Mouse (Mus musculus) 3134 (cell line): ENCODE results near the gene Nlrp6.
A peak's percentile ranks its signal among the peaks of the same experiment; 100 is the strongest.
"Not testable (repeated sequence)": the region's sequence is repeated elsewhere in the genome, so short reads cannot be mapped to it uniquely, and the experiment has no call there.

Experiments used
- DNase-seq: peaks from one replicate; pipeline ENCODE4 v3.0.0-alpha.2; 2011; ENCODE audit warnings: low spot score; ENCODE audit not compliant: insufficient read length; ENCODE audit errors: extremely low read depth

Gene Nlrp6

GRCm38 (mm10) chr7:140970931-140971330, 50.2 kb downstream of the Nlrp6 start:
- no peak for DNase-seq

DNA sequence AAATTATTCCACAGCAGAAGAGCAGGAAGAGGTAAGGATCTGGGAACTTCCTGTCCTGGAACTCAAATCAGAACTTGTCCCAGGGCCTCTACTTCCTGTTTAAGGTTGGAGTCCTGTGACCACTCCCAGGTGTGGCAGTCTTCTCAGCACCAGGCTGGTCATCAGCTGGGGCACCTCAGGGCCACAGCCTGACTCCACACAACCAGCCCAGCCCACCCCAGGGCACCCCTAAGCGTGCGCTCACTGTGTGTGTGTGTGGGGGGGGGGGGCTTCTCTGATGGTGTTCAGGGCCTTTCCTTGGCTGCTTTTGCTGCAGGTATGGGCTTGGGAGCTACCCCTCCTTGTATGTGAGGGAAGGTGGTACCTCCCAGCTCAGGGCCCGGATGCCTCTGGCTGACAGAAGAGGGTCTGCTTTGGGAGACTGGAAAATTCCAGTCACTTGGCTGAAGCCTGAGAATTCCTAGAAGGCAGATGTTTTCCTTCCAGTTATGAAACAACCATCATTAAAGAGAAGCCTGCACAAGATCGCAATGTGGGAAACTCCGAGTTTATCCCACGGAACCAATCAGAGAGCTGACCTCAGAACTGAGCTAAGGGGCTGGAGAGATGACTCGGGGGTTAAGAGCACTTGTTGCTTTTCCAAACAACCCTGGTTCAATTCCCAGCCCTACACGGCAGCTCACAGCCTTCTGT, 50.9 kb downstream of the Nlrp6 start:
- DNase-seq, result no peak

DNA sequence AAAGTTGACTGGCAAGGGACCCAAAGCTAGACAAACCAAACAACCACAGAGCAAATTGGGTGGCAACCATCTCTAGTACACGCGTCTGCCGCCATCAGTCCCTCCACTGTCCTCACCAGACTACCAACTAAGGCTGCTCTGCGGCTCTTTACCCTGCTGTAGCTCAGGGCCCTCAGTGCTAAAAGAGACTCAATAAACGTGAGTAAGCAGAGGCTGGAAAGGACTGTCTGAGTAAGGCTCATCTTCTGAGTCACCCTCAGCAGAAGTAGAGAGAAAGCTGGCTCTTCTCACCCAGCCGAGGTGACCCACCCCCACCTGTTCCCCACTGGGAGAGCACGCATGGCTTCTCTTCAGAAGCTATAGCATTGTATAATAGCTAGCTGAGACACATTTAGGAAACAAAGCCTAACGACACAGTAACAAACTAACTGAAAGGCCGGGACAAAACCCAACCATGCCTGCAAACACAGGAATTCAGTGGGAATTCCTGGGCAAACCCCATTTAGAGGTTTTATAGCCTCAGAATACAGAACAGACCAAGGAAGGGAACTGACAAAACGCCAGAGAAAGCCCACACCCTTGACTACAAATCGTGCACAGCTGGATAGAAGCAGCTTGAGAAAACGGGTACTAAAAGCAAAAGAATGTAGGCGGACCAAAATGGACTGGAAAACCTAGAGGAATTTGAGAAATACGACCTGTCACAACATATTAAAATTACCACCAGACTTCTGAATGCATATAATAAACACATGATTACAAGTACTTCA, 52.9 kb downstream of the Nlrp6 start:
- DNase-seq, result peak; percentile 47

- DNase-seq, result no peak
These were observed 54.2 kb downstream of the Nlrp6 start for GRCm38 (mm10) chr7:140974940-140975339.

- no peak for DNase-seq
These were observed 54.8 kb downstream of the Nlrp6 start for GRCm38 (mm10) chr7:140975465-140975864.

DNA sequence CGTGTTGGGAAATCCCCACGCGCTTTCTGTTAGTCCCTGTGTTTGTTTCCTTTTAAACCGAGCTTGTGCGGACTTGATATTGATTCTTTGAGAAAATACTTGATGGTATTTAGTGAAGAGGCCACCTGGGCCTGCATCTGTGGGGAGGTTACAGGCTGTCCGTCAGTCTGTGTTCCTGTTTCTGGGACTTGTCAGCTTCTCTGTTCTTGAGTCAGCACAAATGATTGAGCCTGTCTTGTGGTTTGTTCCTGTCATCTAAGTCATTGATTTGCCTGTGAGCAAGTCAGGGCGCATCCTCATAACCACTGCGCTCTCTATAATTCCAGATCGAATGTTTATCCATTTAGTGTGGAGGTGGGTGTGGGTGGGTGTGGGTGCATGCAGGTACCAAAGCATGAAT, 56.0 kb downstream of the Nlrp6 start:
- not testable (repeated sequence) for DNase-seq
